Mouse (Mus musculus) E14TG2a.4 (cell line): ENCODE measurements around the gene Sox5.

Experiments
- CTCF ChIP-seq: conservative IDR thresholded peaks from 2 replicates; pipeline ENCODE4 v1.5.1; 2014; ENCODE audit warnings: low read length
- NANOG ChIP-seq: IDR thresholded peaks from 2 replicates; pipeline ENCODE4 v1.6.1; 2014; ENCODE audit warnings: borderline replicate concordance, low read length, mixed read lengths

GRCm38 (mm10) chr6:144333146-144333545 is 448.6 kb downstream of the Sox5 start:
- TF ChIP-seq NANOG (no peak), CTCF (no peak)
